Mouse (Mus musculus) heart, adult 8-10 months (tissue): ENCODE measurements around the gene Dnajc12. TPM values are rescaled to one million over a fixed set of nuclear protein-coding genes. Genes with fewer than 3 reads are reported as not detected.
"Not testable (repeated sequence)": the region's sequence is repeated elsewhere in the genome, so short reads cannot be mapped to it uniquely, and the experiment has no call there.

Source experiments
- DNase-seq: peaks from one replicate; pipeline ENCODE4 v3.0.0; 2022; ENCODE audit warnings: low spot score
- total RNA-seq, 4 experiments: library from RNA; stranded (reverse); gene quantifications; 2 replicates each; pipeline ENCODE4 v1.2.4; 2022

The Dnajc12 gene
- total RNA-seq, 4 experiments from 2014 or later = 14.6 to 19.2 (median 19.0) TPM

DNA sequence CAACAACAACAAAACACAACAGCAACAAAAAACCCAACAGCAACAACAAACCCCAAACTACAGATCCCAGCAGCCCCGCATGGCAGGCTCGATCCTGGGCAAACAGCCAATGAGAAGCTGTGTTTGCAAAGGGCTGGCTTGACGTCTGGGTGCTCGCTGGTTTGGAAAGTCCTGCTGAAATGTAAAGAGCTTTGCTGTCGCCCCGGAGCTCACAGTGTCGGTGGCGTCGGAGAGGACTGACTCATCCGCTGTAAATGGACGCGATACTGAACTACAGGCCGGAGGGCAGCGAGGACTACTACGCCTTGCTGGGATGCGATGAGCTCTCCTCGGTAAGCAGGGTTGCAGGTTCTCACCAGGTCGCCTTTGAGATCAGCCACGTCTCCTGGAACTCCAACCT is 4.2 kb downstream of the Dnajc12 start:
- DNase-seq = peak; percentile 79

DNA sequence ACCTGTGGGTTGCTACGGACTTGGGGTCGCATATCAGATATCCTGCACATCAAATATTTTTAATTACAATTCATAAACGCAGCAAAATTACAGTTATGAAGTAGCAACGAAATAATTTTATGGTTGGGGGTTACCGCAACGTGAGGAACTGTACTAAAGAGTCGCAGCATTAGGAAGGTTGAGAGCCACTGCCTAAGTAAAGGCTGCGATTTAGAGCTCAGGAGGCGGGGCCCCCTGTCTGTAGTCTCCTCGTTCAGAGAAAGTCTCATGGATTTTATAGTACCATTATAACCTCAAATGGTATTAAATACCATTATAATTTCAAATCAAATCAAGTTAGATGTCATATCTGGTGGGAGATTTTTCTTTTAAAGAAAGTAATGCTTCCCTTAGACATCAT is 4.7 kb downstream of the Dnajc12 start:
- no peak for DNase-seq

DNA sequence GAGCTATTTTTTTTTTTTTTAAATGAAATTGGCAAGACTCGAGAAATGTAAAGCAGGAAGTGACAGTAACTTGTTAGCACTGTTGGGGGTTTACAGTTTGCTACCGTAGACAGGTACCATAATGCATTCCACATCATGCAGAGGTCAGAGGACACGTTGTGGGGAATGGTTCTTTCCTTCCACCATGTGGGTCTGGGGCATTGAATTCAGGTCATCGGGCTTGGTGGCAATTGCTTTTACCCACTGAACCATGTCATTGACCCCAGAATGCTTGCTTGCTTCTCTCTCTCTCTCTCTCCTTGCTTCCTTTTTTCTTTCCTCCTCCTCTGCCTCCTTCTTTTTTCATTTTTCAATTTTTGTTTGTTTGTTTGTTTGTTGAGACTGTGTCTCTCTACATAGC is 6.7 kb downstream of the Dnajc12 start:
- no peak for DNase-seq

DNA sequence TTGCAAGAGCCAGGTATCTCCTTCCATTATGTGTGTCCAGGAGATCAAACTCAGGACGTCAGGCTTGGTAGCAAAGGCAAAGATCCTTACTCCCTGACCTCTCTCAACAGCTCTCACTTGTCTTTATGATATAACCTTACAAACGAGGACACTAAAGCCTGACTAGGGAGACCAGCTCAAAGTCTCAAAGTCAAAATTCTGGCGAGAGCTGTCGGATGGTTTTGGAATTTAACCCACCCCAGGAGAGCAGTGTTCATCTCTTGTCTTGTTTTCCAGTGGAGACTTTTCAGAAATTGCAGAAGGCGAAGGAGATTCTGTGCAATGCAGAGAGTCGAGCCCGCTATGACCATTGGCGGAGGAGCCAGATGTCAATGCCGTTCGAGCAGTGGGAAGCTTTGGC is 14.7 kb downstream of the Dnajc12 start:
- no peak for DNase-seq

DNA sequence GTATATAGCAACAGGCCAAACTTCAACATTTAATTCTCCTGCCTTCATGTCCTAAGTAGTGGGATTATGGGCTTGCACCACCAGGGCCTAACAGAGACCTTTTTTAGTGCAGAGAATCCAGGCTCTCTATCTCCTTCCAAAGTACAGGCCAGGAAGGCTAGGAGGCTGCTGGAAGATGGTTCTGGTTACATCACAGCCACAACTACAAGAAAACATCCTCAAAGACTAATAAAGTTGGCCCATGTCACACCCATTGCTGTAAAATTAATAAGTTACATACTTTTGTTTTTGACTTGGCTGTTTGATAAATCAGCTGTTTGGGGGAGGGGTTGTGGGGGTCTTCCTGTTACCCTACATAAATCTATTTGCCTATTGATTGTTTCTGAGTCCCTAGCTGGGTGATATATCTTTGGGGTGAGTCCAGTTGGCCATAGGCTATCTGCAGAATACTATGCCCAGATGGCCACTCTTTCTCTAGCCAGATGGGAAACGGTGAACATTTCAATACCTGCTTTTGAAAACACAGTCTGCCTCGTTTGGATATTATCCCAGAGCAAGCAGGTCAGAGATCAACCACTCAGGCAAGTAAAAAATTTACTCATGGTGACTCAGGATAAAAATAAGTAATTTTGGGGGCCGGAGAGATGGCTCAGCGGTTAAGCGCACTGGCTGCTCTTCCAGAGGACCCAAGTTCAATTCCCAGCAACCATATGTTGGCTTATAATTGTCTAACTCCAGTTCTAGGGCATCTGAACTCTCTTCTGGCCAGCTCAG is 20.7 kb downstream of the Dnajc12 start:
- DNase-seq = no peak

DNA sequence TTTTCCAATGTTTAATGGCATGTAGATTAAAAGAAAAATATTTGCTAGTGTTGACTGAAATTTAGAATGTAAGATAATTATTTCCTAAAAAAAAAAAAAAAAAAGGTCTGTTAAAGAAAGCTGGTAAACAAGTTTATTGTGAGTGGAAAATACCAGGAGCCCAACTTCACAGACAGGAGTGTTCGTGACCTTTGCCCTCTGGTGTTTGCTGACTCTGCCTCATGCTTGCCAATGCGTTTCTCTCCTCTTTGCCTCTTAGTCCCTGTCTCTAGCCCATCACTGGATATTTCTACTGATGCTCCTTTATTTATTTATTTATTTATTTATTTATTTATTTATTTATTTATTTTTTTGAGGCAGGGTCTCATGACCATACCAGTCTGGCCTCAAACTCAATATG is 21.4 kb downstream of the Dnajc12 start:
- DNase-seq = no peak

DNA sequence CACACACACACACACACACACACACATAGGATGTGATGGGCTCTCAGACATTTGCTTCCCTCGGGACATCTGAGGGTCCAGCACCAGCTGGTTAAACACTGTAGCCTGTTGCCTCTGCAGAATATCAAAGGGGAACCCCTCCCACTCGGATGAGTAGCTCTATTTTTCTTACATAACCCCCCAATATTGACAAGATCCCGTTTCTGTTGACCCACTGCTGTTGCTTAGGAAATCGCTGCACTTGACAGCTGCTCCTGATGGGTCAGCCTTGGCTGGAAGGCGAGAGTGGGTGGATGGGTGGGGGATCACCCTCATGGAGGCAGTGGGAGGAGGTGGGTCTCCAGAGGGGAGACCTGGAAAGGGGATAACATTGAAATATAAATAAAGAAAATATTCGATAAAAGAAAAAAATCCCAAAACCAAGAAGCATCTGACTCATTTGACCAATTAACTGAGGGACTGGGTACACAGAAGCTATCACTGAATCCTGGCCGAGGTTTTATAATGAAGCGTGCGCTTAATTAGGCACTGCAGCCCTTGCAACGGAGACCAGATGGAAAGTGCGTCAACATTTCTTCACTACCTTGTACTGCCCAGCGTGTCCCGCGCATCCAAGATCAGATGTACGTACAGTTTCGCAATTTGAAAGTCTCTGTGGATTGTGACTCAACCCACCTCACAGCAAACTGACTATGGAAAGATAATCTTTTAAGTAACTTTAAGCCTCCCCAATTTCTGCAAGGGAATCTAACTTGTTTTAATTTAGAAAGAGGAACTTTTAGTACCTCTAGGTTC is 28.1 kb downstream of the Dnajc12 start:
- DNase-seq = no peak

DNA sequence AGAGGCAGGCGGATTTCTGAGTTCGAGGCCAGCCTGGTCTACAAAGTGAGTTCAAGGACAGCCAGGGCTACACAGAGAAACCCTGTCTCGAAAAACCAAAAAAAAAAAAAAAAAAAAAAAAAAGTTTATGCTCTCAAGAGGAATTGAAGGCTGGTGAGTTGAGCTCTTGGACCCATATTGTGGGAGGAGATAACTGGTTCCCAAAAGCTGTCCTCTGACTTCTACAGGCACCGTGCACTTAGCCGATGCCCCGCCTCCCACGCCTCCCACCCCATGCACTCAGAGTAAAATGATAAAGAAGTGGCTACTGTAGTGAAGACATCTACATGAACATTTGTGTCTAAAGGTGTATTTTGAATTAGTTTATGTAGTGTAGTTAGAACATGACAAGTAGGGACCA is 29.4 kb downstream of the Dnajc12 start:
- not testable (repeated sequence) for DNase-seq

DNA sequence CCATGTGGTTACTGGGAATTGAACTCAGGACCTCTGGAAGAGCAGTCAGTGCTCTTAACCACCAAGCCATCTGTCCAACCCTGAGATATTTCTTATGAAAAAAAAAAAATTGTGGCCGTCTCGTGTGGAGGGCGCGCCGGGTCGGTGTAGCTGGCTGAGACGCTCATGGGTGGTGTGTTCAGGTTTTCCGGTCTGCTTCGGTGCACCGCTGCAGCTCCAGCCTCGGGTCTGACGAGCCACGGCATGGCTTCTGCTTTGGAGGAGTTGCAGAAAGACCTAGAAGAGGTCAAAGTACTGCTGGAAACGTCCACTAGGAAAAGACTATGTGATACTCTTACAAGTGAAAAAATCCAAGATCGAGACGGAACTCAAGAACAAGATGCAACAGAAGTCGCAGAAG is 30.5 kb downstream of the Dnajc12 start:
- no peak for DNase-seq

DNA sequence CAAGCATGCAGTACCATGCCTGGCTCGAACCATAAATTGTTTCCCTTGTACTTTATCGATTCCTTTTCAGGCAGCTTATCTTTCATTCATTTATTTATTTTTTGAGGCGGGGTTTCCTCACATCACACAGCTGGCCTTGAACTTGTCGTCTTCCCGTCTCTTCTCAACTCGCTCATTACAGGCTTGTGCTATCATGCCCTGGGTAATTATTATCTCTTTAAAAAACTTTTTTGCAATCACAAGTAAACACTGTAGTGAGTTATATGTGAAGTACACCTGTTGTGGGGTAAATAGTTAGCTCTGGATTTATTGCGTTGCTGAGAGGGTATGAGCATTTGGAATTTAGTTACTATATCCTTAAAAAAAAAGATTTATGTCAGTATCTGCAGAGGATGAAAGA is 33.0 kb downstream of the Dnajc12 start:
- no peak for DNase-seq

DNA sequence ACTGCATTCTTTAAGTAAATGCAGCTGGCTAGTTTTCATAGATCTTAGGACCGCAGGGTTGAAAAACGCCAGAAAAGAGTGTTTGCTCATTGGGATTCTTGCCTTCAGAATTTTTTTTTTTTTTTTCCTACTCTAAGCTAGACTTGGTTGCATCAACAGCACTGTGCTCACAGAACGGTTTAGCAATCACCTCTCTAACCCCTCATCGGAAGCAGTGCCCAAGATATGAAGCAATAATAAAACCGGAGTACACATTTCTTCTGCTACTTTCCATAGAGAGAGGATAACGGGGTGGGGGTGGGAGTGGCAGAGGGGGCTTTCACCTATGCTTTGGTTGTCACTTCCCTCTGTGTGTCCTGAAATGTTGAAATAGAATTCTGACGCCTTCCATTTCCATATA is 33.6 kb downstream of the Dnajc12 start:
- DNase-seq = no peak

DNA sequence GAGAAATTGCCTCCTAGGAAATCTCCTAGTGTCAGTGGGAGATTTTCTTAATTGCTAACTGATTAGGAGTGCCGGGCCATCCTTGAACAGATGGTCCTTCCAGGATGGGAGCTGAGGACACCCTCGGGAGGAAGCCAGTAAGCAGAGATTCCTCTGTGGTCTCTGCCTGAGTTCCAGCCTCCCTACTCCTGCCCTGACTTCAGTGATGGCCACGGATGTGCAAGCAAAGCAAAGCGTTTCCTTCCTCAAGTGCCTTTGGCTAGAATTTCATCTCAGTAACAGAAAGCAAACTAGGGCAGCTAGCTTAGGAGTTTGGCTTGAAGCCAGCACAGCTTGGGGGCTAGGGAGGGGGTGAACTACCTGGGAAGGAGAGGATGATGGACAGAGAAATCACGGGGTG is 34.8 kb downstream of the Dnajc12 start:
- no peak for DNase-seq

DNA sequence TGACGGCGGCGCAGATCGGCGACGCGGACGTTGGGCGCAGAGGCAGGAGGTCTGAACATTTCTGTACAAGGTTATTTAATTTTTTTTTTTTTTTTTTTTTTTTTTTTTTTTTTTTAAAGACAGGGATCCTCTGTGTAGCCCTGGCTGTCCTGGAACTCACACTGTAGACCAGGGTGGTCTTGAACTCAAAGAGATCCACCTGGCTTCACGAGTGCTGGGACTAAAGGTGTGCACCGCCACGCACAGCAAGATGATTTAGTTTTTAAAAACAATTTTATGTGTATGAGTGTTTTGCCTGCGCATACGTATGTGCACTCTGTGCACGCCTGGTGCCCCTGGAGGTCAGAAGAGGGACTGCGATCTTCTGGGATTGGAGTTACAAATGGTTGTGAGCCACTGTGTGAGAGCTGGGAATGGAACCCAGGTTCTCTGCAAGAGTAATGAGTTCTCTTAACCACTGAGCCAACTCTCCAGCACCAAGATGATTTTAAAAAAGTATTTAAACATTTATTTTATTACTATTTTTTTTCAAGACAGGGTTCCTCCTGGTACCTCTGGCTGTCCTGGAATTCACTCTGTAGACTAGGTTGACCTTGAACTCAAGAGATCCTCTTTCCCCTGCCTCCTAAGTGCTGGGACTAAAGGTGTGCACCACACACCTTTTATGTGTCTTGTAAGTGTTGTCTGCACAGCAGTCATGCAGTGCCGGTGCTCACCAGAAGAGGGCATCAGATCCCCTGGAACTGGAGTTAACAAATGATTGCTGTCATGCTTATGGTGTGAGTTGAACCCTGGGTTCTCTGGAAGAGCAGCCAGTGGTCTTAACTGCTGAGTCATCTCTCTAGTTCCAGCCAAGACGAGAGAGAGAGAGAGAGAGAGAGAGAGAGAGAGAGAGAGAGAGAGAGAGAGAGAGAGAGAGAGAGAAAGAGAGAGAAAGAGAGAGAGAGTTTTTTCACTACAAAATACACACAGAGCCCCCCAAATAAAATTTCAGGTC is 39.8 kb downstream of the Dnajc12 start, which contains the start of gene Gm7075:
Gm7075 (minus strand) TSS at position 51 of the 997 bp plus-strand sequence.
- peak; percentile 22 for DNase-seq

DNA sequence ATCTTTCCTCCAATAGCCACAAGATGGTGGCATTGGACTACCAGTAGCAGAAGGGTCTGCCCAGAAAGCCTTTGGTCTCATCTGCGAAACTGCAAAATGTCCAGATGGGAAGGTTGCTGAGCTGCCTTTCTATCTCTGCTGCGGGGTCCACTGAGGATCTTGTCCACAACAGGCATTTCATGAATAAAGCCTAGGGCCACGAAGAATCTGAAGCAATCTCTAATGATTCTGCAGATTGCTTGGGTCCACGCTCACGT is 40.4 kb downstream of the Dnajc12 start:
- no peak for DNase-seq

DNA sequence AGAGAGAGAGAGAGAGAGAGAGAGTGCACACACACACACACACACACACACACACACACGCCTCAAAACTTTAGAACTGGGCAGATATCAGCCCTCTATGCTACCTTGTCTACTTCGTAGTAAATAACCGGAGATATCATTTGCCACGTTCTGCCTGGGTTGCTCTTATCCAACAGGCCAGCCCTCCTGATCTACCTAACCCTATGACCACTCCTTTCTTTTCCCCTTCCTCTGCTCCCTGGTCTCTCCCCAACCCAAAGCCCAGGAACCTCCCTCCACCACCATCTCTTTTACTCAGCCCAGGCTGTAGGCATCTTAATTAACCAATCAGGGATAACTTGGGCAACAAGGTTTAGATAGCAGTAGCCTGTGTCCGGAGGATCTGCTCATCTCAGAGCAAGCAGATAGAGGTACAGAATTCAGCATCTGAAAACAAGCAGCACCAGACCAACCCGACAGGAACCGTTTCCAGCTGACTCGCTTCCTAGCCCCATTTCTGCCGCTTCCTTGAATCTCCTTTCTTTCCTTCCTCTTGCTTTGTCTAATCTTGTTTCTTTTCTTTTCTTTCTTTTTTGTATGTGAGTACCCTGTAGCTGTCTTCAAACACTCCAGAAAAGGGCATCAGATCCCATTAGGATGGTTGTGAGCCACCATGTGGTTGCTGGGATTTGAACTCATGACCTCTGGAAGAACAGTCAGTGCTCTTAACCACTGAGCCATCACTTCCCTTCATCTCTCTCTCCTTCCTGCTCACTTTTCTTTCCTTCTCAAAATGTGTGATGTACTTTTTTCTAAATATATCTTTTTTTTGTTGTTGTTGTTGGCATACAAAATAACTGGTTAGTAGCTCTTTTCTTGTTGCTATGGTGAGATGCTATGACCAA is 41.6 kb downstream of the Dnajc12 start:
- DNase-seq = no peak

DNA sequence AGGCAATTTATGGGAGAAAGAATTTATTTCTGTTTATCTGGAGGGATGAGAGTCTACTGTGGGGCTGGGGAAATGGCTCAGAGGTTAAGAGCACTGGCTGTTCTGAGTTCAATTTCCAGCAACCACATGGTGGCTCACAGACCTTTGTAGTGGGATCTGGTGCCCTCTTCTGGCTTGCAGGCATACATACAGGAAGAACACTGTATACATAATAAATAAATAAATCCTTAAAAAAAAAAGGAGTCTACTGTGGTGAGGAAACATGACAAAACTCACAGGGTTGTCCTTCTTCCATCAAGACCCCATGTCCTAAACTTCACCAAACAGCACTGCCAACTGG is 42.2 kb downstream of the Dnajc12 start:
- DNase-seq = peak; percentile 30

DNA sequence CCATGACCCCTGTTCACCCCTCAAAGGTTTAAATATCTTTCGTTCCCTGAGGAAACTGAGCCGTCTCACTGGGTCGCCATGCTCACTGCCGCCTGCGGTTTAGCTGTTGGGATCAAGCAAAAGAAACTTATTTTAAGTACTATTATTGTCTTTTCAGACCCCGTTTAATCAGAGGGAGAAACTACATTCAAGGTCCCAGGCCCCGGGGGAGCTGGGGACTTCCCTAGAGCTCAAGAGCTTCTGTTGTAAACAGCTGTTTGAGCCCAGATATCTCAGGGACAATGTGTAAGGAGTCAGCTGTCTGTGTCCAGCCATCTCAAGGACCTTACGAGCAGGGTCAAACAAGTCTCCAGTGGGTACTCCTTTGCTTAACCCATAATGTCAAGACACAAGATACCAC is 44.9 kb downstream of the Dnajc12 start:
- DNase-seq = no peak

DNA sequence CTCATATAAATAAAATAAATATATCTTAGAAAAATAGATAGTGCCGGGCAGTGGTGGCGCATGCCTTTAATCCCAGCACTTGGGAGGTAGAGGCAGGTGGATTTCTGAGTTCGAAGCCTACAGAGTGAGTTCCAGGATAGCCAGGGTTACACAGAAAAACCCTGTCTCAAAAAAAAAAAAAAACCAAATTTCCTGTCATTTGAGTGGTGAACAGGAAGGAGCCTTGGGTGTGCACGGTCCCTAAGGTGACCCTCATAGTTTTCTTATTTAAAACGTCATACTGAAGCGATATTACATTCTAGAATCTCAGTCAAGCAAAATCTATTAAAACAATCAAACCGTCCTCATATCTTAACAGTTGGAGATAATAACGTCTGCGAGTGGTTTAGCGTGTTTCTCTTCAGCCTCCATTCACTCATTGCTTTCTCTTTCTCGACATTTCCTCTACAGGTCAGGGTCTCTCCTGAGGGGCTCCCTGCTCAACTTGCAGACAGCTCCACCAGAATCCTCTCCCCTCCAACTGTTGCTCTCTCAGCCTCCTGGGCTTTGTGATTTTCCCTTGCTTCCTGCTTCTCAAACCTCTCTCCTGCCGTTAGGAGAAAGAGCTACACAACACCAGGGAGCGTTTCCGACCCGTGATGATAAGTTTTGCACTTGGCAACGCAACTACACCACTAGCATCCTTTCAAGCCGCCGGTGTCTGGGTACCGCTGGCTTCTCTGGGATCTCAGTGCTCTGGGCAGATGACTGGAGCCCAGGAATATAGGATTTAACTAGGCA is 46.2 kb downstream of the Dnajc12 start:
- DNase-seq = peak; percentile 21

DNA sequence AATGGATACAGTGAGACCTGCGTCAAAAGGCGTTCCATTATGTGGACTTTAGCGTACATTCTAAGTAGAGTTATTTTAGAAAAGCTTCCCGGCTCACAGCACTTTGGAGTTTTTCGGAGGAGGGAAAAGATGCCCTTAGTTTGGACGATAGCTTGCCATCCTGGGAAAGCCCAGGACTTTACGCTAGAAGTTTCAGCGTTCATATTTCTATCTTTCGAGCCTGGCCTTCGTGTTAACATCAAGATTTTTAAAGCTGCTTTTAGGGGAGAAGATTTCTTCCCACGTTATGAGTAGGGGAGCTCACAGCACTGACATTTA is 46.7 kb downstream of the Dnajc12 start:
- no peak for DNase-seq

DNA sequence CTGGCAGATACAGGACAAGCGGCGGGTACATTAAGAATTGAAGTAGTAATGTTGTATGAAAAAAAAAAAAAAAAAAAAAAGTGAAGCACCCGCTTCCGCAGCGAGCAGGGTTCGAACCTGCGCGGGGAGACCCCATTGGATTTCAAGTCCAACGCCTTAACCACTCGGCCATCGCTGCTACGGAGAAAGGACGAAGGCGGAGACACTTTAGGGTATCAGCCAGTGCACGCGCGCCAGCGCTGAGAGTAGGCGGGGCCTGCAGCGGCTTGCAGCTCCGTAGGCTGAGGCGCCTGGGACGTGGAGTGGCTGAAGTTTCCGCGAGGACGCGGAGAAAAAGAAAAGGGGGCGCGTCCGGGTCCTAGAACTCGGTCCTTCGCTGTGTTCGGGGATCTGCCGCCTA is 47.1 kb downstream of the Dnajc12 start:
- DNase-seq = peak; percentile 99
